Mouse (Mus musculus) cerebral cortex, adult 2 months (tissue): Measurements from ENCODE around the gene Ccdc69.

ENCODE experiments used
- WGBS: fragments of 180-500 bp; shearing (Covaris S2); methylation state at CpG from one replicate; pipeline ENCODE4 v1.1.7; 2018; 5-methylcytosine and 5-hydroxymethylcytosine counted together

The Ccdc69 gene

DNA sequence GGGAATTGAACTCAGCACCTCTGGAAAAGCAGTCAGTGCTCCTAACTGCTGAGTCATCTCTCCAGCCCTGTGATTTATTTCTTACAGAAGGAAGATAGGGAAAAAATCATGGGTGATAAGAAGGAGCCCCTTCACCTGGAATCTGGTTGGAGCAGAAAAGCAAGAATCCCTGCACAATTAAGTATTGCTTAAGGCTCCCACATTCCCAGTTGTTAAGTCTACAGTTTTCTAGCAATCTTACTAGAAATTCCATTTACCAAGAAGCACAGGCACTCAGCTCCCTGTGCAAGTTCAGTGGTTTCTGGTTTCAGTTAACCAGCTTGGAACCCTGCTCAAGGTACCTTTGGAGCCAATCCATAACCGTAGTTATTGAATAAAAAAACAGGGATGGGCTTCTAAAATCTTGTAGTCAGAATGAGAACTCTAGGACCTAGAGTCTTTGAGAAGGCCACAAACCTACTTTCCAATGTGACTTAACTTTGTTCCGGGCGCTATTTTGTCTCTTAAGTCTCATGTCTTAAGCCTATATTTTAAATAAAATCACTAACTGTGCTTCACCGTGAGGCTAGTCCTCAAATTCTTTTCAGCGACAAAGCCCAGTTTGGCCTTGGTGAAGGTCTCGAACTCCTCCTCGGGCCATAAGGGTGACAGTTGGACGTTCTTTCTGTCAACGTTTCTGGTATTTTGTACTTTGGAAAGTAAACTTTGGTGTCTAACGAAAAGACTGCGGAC, 19.0 kb upstream of the Ccdc69 start:
- WGBS = 30% methylated on average over 11 of the region's 11 CpGs

DNA sequence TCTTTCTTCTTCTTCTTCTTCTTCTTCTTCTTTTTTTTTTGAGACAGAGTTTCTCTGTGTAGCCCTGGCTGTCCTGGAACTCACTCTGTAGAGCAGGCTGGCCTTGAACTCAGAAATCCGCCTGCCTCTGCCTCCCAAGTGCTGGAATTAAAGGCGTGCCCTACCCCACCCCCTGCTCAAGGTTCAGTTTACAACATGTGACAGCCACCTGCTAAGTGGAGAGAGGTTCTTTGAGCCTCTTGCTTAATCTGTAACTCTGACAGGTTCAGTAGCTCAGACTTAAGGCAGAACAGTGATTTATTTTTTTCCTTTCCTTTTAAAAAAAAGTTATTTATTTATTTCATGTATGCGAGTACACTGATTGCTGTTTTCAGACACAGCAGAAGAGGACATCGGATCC, 18.4 kb upstream of the Ccdc69 start:
- WGBS = 90% methylated on average over 4 of the region's 4 CpGs

DNA sequence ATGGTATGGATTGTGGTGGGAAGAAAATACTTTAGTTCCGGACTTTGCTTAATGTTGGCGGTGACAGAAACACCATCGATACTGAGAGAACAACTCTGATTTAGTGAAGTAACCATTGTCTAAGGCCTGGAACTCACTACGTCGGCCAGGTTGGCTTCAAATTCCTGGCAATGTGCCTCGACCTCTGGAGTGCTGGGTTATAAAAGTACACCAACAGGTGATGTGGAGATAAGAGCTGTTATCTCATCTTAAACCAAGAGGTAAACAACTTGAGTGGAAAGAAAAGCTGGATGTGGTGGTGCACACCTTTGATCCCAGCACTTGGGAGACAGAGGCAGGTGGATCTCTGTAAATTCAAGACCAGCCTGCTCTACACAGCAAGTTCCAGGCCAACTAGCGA, 15.2 kb upstream of the Ccdc69 start:
- 95% methylated on average over 7 of the region's 7 CpGs for WGBS

DNA sequence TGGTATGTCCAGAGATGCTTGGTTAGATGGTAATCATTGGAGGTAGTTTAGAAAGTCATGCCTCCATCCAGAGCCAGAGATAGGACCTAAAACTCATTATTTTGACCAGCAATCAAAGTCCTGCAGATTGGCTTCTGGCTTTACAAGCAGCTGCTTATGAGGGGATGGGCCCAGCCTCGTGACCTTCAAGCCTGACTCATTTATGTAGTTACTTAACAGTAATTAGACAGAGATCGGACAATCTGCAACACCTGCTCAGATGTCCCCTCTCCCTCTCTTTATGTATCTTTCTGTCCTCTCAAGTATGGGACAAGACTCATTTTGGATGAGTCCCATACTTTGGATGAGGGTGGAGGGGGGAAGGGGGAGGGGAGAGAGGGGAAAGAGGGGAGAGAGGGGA, 12.0 kb upstream of the Ccdc69 start:
- 96% methylated on average over 2 of the region's 2 CpGs for WGBS

DNA sequence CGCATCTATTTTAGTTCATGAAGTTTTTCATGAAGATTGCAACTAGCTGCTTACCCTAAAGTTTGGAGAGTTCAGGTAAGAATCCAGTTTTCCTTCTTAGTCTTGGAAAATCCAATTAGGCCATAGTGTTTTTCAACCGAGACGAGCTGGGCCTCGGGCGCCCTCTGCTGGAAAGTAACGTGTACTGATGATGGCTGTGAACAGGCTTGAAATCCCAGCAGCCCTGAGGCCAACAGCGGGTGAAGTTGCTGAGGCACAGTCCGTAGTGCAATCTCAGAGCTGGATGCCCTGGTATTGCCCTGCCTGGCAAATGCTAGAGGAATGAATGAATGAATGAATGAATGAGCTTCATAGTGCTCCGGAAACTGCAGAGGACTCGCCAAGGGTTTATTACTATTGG, 9.1 kb upstream of the Ccdc69 start:
- 10% methylated on average over 10 of the region's 10 CpGs for WGBS

DNA sequence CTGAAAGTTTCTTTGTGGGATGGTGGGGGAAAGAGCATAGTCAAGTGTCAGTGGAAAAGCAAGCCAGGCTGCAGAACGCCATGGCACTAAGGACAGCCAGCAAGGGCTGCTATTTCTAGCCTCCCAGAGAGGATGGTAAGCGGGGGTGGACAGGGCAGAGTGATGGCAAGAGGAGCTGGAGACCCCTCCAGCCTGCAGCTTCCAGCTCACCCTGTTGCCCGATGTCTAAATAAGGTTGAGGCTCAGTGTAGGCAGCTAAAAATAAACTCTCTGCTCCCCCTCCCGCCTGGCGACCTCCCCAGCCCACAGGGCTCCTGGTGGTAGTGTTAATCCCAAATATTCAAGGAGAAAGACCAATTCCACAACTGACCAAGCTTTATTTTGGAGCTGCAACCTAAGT, 7.5 kb upstream of the Ccdc69 start:
- WGBS = 64% methylated on average over 5 of the region's 5 CpGs

DNA sequence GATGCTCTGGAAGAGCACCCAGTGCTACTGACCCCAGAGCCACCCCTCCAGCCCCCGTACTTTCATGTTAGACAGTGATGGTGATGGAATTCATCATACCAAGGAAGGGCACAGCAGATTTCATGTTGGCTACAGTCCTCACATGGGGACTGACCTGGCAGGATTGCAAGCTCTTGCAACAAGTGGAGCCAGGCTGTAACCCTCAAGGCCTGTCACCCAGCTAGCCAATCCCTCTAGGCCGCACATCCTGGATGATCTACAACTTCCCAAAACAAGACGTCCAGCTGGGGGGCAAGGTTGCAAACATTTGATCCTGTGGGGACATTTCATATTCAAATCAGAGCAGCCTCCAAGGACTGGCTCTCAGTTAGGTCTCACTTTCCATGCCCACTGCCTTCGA, 6.7 kb upstream of the Ccdc69 start:
- WGBS = 81% methylated on average over 4 of the region's 4 CpGs

DNA sequence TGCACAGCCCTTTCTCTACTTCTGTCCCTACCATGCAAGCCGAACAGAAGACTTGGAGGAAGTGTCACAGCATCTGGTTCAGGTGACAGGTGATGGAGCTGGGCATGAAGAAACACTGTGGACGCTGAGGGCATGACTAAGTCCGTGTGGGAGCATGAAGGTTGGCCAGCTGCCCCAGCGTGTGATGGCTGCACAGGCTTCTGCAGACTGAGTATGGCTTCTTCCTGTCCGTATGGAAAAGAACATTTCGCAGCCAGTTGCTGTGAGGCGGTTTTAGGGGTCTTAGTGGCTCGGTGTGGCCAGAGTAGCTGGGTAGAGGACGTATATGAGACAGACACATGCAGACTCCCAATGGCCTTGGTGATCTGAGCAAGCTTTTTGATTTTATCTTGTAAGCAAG, 3.3 kb upstream of the Ccdc69 start:
- 85% methylated on average over 9 of the region's 9 CpGs for WGBS

DNA sequence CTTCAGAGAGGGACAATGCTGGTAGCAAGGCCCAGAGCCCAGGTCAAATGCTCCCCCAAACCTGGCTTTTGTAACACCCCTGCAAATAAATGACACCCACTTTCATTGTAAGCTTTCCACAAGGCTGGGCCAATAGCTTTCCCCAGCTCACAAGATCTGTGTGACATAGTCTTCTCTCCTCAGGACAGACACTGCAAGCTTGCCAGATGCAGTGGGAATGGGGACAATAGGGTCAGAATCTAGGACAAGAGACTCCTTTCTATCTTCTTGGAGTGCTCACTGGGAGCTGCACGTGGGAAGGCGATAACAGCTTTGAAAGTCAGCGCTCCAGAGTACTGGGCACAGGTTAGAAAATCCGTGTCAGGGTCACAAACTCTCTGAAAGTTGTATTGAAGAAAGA, 1.2 kb upstream of the Ccdc69 start:
- 72% methylated on average over 4 of the region's 4 CpGs for WGBS

DNA sequence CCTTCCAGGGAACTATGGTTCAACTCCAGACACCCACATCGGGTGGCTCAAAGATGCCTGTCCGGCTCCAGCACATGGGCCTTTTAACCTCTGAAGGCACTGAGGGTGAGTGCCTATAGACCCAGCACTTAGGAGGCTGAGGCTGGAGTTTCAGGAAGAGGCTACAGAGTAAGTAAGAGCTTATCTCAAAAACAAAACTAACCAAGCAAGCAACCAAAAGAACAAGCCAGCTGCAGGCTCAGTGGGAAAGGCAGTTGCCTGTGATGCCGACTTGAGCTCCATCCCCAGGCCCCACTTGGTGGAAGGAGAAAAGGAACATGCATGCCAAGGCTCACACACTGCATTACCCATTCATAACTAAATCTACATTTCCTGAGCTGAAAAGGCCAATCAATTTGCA, 571 bp upstream of the Ccdc69 start:
- WGBS = 86% methylated on average over 3 of the region's 3 CpGs

DNA sequence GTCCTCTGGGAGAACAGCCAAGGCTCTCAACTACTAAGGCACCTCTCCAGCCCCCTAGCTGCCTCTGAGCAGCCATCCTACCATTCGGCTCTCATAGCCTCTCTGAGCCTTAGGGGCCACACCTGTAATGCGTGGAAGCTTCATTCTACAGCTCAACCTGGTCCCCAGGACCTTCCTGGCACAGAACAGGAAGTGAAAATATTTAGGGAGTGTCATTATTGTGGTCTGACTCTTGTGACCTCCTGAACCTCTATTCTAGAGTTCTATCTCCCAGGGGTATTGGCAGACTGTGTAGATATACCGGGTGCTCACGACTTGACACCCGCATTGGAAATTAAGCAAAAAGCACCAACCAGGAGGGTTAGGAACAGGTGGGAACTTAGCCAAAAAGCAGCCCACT, 1.7 kb downstream of the Ccdc69 start:
- whole genome bisulfite sequencing = 91% methylated on average over 5 of the region's 5 CpGs

DNA sequence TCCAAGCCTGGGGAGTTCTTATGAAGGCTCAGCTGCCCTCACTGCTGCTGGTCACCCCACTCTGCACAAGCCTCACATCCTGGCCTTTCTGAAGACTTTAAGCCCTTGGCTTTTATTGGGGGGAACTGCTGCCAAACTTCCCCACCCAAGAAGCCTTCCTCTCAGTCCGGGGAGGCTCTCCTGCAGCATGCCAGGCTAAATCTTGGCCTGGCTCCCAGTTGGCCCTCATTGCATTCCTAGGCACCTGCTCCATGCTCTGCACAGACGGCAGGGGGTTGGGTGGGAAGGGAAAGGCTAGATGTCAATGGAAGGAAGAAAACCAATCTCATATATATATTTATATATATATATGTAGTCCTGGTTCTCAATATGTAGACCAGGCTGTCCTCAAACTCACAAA, 2.3 kb downstream of the Ccdc69 start:
- WGBS = 35% methylated on average over 2 of the region's 2 CpGs

DNA sequence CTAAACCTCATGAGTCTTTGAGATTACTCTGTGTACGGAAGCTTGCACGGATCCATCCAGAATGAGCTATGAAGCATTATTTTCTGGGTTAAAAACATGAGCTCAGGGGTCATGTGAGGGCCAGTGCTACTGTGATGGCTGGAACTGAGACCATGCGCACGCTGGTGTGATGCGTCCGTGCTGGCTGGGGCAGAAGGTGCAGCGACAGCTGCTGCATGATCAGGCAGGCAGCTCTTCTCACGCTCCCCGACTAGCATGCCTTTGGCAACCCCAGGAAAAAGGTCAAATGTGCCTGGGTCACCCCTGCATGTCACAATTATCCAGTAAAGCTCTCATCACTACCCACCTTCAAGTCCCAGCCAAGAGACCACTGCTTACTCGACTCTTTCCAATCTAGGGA, 4.7 kb downstream of the Ccdc69 start:
- WGBS = 91% methylated on average over 10 of the region's 10 CpGs

DNA sequence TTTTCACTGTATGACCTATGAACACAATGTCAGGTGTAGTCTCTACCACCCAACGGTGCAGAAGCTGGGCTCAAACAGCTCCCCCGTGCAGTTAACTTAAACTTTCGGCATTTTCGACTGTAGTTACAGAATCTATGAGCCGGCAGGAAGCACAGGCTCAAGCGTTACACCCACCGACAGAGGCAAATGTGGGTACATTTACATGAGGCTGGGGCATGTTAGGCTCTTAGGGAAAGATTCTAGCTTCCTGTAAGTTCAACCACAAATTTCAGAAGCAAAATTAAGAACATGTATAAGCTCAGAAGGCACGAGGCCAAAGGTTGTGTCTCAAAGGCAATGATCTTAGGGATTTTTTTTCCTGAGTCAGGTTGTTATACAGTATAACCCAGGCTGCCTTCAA, 5.5 kb downstream of the Ccdc69 start:
- 94% methylated on average over 8 of the region's 8 CpGs for WGBS

DNA sequence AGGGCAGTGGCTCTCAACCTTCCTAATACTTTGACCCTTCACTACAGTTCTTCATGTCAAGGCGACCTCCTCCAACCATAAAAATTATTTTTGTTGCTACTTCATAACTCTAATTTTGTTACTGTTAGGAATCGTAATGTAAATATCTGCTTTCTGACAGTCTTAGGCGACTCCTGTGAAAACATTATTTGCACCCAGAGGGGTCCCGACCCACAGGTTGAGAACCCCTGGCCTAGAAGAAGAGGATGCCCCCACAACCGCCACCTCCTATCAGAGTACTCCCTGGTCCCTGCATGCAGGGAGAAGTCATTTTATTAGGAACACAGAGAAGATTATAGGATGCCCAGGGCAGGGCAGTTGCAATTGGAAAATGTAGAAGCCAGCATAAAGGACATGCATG, 6.6 kb downstream of the Ccdc69 start:
- WGBS = 95% methylated on average over 5 of the region's 5 CpGs

DNA sequence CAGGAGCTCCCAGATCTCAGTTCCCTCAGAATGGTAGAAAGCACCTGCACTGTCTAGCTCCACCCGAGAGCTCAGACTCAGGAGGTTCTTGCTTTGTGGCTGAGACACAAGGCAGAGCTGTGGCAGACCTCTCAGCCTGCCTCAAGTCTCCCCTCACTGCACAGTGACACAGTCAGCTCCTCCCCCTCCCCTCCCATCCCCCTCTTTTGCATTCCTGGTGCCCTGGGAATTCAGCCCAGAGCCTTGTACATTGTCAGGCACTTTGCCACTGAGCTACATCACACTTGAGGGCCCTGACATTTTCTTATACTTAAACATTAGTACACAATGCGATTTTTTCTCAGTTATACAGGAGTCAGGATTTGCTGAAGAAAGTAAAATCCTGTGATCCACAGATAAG, 8.9 kb downstream of the Ccdc69 start:
- WGBS = 65% methylated on average over 2 of the region's 2 CpGs

DNA sequence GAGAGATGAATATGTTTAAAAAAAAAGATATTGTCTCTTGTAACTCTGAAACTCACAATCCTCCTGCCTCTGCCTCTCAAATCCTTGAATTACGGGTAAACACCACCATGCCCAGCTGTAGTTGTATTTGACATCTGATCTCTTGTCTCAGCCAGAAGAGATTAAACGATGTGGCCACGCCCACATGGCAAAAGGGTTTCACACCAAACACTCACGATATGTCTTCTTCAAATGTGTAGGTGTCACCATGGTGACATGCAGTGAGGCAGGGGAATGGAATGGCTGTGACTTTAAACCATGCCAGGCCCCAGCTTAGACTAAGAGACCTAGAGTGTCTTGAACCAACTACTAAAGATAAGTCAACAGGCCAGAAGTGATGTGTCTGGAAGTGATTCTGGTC, 11.0 kb downstream of the Ccdc69 start:
- 59% methylated on average over 4 of the region's 4 CpGs for WGBS

DNA sequence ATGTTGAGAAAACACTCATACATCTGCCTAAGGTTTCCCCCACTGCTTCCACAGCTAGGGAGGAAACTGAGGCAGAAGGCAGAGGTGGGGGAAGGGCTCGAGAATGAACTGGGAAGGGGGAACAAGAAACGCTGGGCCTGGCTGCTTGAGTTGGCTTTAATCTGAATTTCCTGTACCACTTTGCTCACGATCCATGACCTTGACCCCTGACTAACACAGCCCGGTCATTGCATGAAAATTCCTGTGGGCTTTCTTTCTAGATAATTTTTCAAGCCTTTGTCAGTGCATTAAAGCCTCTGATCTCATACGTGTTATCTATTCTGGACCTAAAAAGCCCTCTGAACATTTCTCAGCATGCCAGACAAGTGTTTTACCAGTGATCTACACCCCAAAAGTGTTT, 15.1 kb downstream of the Ccdc69 start:
- WGBS = 81% methylated on average over 5 of the region's 5 CpGs

DNA sequence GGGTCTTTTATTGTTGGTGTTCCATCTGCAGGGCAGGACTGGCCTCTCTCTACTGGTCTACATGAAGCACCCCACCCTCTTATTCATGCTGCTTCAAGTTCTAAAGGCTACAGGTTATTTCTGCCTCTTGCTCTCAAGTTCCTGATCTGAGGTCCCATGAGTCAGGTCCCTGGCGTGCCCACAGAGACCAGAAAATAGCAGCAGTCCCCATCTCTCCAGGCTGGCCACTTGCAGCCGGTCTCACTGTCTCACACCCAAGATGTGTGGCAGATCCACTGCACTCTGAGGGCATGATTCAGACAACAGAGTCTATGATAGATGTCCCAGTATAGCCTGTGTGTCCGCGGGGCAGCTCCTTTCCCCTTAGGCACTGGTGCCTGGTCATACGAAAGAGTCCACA, 17.1 kb downstream of the Ccdc69 start:
- WGBS = 93% methylated on average over 5 of the region's 5 CpGs

DNA sequence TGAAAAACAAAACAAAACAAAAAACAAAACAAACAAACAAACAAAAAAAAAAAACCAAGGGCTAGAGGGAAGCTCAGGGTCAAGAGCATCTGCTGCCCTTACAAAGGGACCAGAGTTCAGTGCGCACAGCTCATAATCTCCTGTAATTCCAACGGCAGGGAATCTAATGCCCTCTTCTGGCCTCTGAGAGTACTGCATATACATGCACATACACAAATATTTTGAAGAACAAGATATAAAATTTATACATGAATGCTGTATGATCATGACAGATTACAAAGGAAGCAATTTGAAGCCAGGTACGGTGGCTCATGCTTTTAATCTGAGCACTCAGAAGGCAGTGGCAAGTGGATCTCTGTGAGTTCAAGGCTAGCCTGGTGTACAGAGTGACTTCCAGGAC, 20.4 kb downstream of the Ccdc69 start:
- WGBS = 82% methylated on average over 3 of the region's 3 CpGs

DNA sequence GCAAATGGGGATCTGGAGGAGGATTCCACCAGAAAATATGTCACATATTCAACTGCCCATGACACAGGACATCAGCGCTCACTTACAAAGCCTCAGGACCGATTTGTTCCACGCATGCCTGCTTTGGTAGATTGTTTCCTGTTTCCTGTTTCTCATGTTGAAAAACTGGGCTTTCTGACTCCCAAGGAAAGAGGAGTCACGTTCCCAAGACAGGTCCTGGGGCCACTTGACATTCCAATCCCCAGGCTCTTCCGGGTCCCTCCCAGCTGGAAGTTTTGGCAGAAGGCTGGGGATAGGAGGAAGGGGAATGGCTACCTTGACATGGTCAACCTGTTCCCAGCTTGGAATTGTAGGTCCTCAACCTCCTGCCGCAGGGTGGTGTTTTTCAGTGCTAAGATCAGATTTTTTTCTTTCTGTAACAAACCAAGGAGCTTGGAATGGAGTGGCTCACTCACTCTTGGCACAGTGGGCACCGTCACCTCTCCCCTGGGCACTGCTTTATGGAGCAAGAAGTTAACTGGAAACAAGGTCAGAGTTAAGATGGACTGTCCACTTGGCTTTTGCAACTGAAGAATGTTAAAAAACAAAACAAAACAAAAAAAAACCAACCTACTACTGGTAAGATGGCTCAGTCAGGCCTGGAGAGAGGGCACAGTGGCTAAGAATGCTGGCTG, 27.0 kb downstream of the Ccdc69 start:
- WGBS = 83% methylated on average over 7 of the region's 7 CpGs

DNA sequence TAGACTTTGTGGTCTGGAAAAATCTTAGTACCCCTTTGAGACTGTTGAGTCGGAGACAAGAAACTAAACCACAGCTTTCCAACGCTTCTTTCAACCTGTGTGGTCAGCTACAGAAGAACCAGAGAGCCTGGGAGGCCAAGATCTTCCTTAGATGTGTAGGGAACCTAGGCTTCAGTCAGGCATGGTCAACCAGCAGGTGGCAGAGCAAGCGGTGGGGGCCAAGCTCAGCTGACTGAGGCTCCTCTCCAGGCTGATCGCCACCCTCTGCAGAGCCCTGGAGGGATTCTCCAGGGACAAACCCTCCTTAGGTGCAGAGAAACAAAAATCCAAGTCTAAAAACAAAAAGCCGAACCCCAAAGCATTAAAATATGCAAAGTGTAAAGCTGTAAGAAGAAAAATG, 31.3 kb downstream of the Ccdc69 start:
- WGBS = 67% methylated on average over 5 of the region's 5 CpGs

DNA sequence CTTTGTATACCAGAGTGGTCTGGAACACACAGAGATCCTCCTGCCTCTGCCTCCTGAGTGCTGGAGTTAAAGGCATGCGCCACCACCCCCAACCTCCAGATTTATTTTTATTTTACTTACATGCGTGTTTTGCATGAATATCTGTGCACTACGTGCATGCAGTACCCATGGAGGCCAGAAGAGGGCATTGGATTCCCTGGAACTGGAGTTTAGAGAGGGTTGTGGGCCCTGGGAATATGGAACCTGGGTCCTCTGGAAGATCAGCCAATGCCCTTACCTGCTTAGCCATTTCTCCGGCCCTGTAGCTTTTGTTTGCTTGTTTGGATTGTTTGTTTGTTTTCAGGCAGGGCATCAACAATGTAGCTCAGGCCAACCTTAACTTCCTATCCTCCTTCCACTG, 36.6 kb downstream of the Ccdc69 start:
- WGBS = 80% methylated on average over 4 of the region's 4 CpGs

DNA sequence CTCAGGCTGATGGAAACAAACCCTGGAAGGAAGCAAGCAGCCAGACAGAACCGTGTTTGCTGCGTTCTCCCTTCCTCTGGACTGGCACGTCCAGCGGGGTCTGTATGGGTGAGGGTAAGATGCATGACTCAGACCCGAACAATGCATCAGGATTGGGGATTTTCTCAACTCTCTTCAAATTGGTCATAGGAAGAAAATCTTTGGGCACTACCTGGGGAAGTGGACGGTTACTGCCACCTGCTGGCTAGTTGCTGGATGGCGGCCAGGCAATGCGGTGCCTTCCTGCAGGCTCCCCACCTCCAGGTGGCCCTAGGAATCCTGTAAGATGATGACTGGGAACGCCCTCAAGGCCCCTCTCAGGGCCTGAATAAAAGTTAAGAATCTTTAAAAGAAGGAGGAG, 38.3 kb downstream of the Ccdc69 start:
- 13% methylated on average over 9 of the region's 9 CpGs for WGBS
